Mouse (Mus musculus): ENCODE results near the gene Srrm1.

GRCm38 (mm10) chr4:135271881-135272616, 81.1 kb downstream of the Srrm1 start:
- peak; percentile 23; the same call in 1 of the 2 replicates for TF ChIP-seq CTCF (IDR thresholded peaks at IDR 0.05)
- TF ChIP-seq POLR2A (IDR thresholded peaks at IDR 0.05; ENCODE audit: insufficient read depth, low read depth, low read length): no peak
- TF ChIP-seq EP300 (IDR thresholded peaks at IDR 0.05; ENCODE audit: insufficient read depth, low read depth, low read length): 0 out of 2 replicates have a peak, but pooled peaks have one; percentile 16
